Mouse (Mus musculus): ENCODE results near the gene Chd4. TPM values are rescaled to one million over a fixed set of nuclear protein-coding genes. Genes with fewer than 3 reads are reported as not detected.

Chd4 gene
- polyA plus RNA-seq, 1 experiment, result 6.8 TPM

- peak overlapping the region; percentile 96 for H3K4me3 ChIP-seq (replicated peaks)
- H3K9me3 ChIP-seq (ENCODE audit: control insufficient read depth, low read length), result no peaks in the 10 kb centered on the region
- no peaks in the 10 kb centered on the region for H3K27me3 ChIP-seq (ENCODE audit: control insufficient read depth)
- peaks cover 82% of the 10 kb centered on the region for H3K4me1 ChIP-seq (ENCODE audit: control insufficient read depth)
- H3K36me3 ChIP-seq (ENCODE audit: control insufficient read depth), result peaks cover 53% of the 10 kb centered on the region
- no peak for TF ChIP-seq GATA1 (IDR thresholded peaks at IDR 0.05; ENCODE audit: low read length)
- no peak for TF ChIP-seq TAL1 (IDR thresholded peaks at IDR 0.05; ENCODE audit: low read length)
Observed at GRCm38 (mm10) chr6:125097951-125098350, 2.2 kb downstream of the Chd4 start.

GRCm38 (mm10) chr6:125098513-125098912, 2.7 kb downstream of the Chd4 start:
- H3K4me1 ChIP-seq (ENCODE audit: control insufficient read depth), result peaks cover 84% of the 10 kb centered on the region
- peaks cover 57% of the 10 kb centered on the region for H3K36me3 ChIP-seq (ENCODE audit: control insufficient read depth)
- peak overlapping the region; percentile 96 for H3K4me3 ChIP-seq (replicated peaks)
- H3K9me3 ChIP-seq (ENCODE audit: control insufficient read depth, low read length), result no peaks in the 10 kb centered on the region
- no peaks in the 10 kb centered on the region for H3K27me3 ChIP-seq (ENCODE audit: control insufficient read depth)
- TF ChIP-seq TAL1 (IDR thresholded peaks at IDR 0.05; ENCODE audit: low read length), result no peak
- no peak for TF ChIP-seq GATA1 (IDR thresholded peaks at IDR 0.05; ENCODE audit: low read length)

GRCm38 (mm10) chr6:125099421-125099971, 3.7 kb downstream of the Chd4 start:
- Histone ChIP-seq H3K36me3 (ENCODE audit: control insufficient read depth) (peaks cover 62% of the 10 kb centered on the region), H3K27me3 (ENCODE audit: control insufficient read depth) (no peaks in the 10 kb centered on the region), H3K9me3 (ENCODE audit: control insufficient read depth, low read length) (no peaks in the 10 kb centered on the region), H3K4me1 (ENCODE audit: control insufficient read depth) (peaks cover 89% of the 10 kb centered on the region), H3K4me3 (replicated peaks) (no peak overlapping the region)
- TF ChIP-seq GATA1 (IDR thresholded peaks at IDR 0.05; ENCODE audit: low read length) (no peak), TAL1 (IDR thresholded peaks at IDR 0.05; ENCODE audit: low read length) (no peak)

DNA sequence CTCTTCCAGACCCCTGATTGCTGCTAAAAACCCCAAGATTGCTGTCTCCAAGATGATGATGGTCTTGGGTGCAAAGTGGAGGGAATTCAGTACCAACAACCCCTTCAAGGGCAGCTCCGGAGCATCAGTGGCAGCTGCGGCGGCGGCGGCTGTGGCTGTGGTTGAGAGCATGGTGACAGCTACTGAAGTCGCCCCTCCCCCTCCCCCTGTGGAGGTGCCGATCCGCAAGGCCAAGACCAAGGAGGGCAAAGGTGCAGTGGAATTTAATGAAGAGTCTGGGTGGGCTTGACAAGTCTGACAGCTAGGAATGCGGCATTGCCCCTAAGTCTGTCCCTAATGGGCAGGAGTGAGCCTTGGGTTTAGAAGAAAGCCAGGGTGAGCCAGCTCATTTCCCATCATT, 5.7 kb downstream of the Chd4 start:
- H3K36me3 ChIP-seq (ENCODE audit: control insufficient read depth), result peaks cover 82% of the 10 kb centered on the region
- no peaks in the 10 kb centered on the region for H3K27me3 ChIP-seq (ENCODE audit: control insufficient read depth)
- H3K9me3 ChIP-seq (ENCODE audit: control insufficient read depth, low read length), result no peaks in the 10 kb centered on the region
- H3K4me1 ChIP-seq (ENCODE audit: control insufficient read depth), result peaks cover 82% of the 10 kb centered on the region
- TF ChIP-seq GATA1 (IDR thresholded peaks at IDR 0.05; ENCODE audit: low read length) (no peak), TAL1 (IDR thresholded peaks at IDR 0.05; ENCODE audit: low read length) (no peak)
- no peak overlapping the region for H3K4me3 ChIP-seq (replicated peaks)

DNA sequence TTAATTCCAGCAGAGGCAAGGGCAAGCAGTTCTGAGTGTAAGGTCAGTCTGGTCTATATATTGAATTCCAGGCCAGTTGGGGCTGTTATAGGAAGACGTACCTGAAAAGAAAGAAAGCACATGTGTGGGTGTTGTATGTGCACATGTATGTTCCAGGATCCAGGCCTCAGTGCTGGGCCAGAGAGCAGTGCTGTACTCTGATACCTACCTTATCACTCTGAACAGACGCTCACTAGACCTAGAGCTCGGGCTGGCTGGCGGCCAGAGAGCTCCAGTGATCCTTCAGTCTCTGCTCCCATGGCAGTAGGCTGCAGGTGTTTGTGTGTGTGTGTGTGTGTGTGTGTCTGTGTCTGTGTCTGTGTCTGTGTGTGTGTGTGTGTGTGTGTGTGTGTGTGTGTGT, 8.4 kb downstream of the Chd4 start:
- no peaks in the 10 kb centered on the region for H3K27me3 ChIP-seq (ENCODE audit: control insufficient read depth)
- H3K4me1 ChIP-seq (ENCODE audit: control insufficient read depth), result peaks cover 54% of the 10 kb centered on the region
- H3K4me3 ChIP-seq (replicated peaks), result peak overlapping the region; percentile 27
- H3K9me3 ChIP-seq (ENCODE audit: control insufficient read depth, low read length), result peaks cover 7% of the 10 kb centered on the region
- H3K36me3 ChIP-seq (ENCODE audit: control insufficient read depth), result peaks cover 94% of the 10 kb centered on the region
- peak; percentile 81 for TF ChIP-seq GATA1 (IDR thresholded peaks at IDR 0.05; ENCODE audit: low read length)
- TF ChIP-seq TAL1 (IDR thresholded peaks at IDR 0.05; ENCODE audit: low read length), result peak; percentile 91

DNA sequence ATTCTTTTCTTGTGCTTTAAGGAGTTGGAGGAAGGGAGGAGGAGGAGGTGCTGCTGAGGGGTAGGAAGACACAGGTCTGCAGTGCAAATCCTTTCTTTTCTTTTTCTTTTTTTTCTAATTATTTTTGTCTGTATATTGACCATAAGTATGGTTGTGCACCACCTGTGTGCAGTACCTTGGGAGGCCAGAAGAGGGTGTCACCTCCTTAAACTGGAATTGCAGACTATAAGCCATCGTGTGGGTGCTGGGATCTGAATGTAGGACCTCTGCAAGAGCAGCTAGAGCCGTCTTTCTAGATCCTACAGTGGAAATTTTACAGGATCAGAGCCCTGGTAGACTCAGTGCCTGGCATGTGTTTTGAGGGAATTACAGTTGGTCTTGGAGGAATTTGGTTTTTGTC, 11.9 kb downstream of the Chd4 start:
- Histone ChIP-seq H3K36me3 (ENCODE audit: control insufficient read depth) (peaks cover 93% of the 10 kb centered on the region), H3K4me3 (replicated peaks) (no peak overlapping the region), H3K4me1 (ENCODE audit: control insufficient read depth) (peaks cover 26% of the 10 kb centered on the region), H3K9me3 (ENCODE audit: control insufficient read depth, low read length) (peaks cover 12% of the 10 kb centered on the region), H3K27me3 (ENCODE audit: control insufficient read depth) (no peaks in the 10 kb centered on the region)
- TF ChIP-seq TAL1 (IDR thresholded peaks at IDR 0.05; ENCODE audit: low read length) (no peak), GATA1 (IDR thresholded peaks at IDR 0.05; ENCODE audit: low read length) (no peak)

GRCm38 (mm10) chr6:125109371-125109770, 13.6 kb downstream of the Chd4 start:
- H3K4me3 ChIP-seq (replicated peaks), result no peak overlapping the region
- H3K27me3 ChIP-seq (ENCODE audit: control insufficient read depth), result no peaks in the 10 kb centered on the region
- peaks cover 99% of the 10 kb centered on the region for H3K36me3 ChIP-seq (ENCODE audit: control insufficient read depth)
- TF ChIP-seq GATA1 (IDR thresholded peaks at IDR 0.05; ENCODE audit: low read length) (no peak), TAL1 (IDR thresholded peaks at IDR 0.05; ENCODE audit: low read length) (no peak)
- H3K9me3 ChIP-seq (ENCODE audit: control insufficient read depth, low read length), result peaks cover 12% of the 10 kb centered on the region
- peaks cover 11% of the 10 kb centered on the region for H3K4me1 ChIP-seq (ENCODE audit: control insufficient read depth)

DNA sequence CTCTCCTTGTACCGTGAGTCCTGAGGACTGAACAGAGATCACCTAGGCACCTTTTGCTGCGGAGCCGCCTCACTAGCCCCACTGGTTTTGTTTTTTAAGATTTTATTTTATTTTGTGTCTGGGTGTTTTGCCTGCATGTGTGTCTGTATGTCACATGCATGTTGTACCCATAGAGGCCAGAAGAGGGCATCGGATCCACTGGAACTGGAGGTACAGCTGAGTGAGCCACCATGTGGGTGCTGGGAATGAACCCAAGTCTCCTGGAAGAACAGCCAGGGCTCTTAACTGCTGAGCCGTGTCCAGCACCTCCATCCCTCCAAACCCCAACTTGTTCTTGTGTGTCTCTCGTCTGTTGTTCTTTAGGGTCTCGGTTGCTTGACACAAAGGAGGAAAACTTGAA, 15.1 kb downstream of the Chd4 start:
- peaks cover 12% of the 10 kb centered on the region for H3K9me3 ChIP-seq (ENCODE audit: control insufficient read depth, low read length)
- no peaks in the 10 kb centered on the region for H3K27me3 ChIP-seq (ENCODE audit: control insufficient read depth)
- H3K36me3 ChIP-seq (ENCODE audit: control insufficient read depth), result peaks cover 99% of the 10 kb centered on the region
- H3K4me3 ChIP-seq (replicated peaks), result no peak overlapping the region
- H3K4me1 ChIP-seq (ENCODE audit: control insufficient read depth), result no peaks in the 10 kb centered on the region
- no peak for TF ChIP-seq GATA1 (IDR thresholded peaks at IDR 0.05; ENCODE audit: low read length)
- TF ChIP-seq TAL1 (IDR thresholded peaks at IDR 0.05; ENCODE audit: low read length), result no peak

DNA sequence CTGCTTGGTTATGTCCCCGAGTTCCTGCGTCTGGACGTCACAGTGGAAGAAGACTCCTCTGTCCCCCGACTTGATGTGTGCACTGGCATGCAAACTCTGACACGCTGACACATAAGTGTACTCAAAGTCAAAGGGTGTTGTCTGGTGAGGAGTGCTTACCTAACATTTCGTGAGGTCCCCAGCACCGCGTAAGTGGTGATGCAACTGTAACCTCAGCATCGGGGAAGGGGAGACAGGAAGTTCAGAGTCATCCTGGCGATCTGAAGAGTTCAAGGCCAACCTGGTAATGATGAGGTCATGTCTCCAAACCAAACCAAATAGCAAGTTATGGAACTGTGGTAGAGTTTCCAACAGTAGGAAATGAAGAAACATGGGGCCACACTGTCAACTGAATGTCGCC, 16.8 kb downstream of the Chd4 start:
- H3K9me3 ChIP-seq (ENCODE audit: control insufficient read depth, low read length), result peaks cover 6% of the 10 kb centered on the region
- no peaks in the 10 kb centered on the region for H3K27me3 ChIP-seq (ENCODE audit: control insufficient read depth)
- TF ChIP-seq TAL1 (IDR thresholded peaks at IDR 0.05; ENCODE audit: low read length), result no peak
- no peak for TF ChIP-seq GATA1 (IDR thresholded peaks at IDR 0.05; ENCODE audit: low read length)
- H3K4me1 ChIP-seq (ENCODE audit: control insufficient read depth), result no peaks in the 10 kb centered on the region
- H3K36me3 ChIP-seq (ENCODE audit: control insufficient read depth), result peaks cover 98% of the 10 kb centered on the region
- H3K4me3 ChIP-seq (replicated peaks), result no peak overlapping the region

DNA sequence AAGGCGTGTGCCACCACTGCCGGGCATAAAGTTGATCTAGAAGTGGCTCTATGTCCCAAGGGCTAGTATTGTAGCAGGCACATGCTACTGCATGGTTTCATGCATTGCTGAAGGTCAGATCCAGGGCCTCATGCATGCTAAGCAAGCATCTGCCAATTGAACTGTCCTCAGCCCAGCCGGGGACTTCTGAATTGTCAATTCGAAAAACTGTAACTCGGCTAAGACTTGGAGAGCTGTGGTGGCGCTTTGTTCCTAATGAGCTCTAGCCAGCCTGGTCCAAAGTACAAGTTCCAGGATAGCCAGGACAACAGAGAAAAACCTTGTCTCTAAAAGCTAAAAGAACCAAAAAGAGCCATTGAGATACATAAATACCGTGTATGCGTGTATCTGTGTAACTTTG, 23.6 kb downstream of the Chd4 start:
- H3K27me3 ChIP-seq (ENCODE audit: control insufficient read depth), result no peaks in the 10 kb centered on the region
- no peak overlapping the region for H3K4me3 ChIP-seq (replicated peaks)
- H3K9me3 ChIP-seq (ENCODE audit: control insufficient read depth, low read length), result no peaks in the 10 kb centered on the region
- no peak for TF ChIP-seq TAL1 (IDR thresholded peaks at IDR 0.05; ENCODE audit: low read length)
- TF ChIP-seq GATA1 (IDR thresholded peaks at IDR 0.05; ENCODE audit: low read length), result no peak
- peaks cover 99% of the 10 kb centered on the region for H3K36me3 ChIP-seq (ENCODE audit: control insufficient read depth)
- no peaks in the 10 kb centered on the region for H3K4me1 ChIP-seq (ENCODE audit: control insufficient read depth)
